Mouse (Mus musculus): ENCODE results near the gene Srm.

- TF ChIP-seq CTCF (IDR thresholded peaks at IDR 0.05; ENCODE audit: borderline replicate concordance, control insufficient read depth, extremely low read depth, insufficient read depth, low read length, poor library complexity) (no peak), POLR2A (IDR thresholded peaks at IDR 0.05; ENCODE audit: control insufficient read depth, extremely low read depth, insufficient read depth, low read length, poor library complexity) (no peak)
These were observed 18.1 kb upstream of the Srm start for GRCm38 (mm10) chr4:148573222-148573621.

Measured in thymus, adult 2 months (tissue).